Mouse (Mus musculus) fat pad, adult 2 months (tissue): ENCODE data around the gene Kirrel3.

Experiments used
- DNase-seq: peaks from one replicate; pipeline ENCODE4 v3.0.0-alpha.2; 2011; ENCODE audit warnings: low read depth, low spot score; ENCODE audit errors: extremely low read depth

Gene Kirrel3

GRCm38 (mm10) chr9:34593889-34594288 is 108.2 kb downstream of the Kirrel3 start:
- no peak for DNase-seq

DNA sequence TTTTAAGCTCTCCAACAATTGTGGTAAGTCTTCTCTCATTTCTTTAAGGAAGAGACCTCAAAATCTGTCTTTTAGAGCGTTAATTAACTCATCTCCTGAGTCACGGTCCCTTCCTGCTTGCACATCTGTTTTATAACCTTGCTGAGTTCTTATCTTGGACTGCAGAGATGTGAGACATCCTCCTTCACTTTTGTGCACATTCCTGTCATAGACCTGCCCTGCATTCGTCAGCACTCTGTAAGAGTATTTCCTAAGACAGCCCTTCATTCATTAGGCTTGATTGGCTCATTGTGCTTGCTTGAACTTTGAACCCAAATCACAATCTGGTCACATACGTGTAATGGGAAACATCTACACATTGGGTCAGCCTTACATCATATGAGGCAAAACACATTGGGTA is 114.6 kb downstream of the Kirrel3 start:
- no peak for DNase-seq

- no peak for DNase-seq
Measured at GRCm38 (mm10) chr9:34603750-34604149, 118.1 kb downstream of the Kirrel3 start.

- no peak for DNase-seq
Measured at GRCm38 (mm10) chr9:34604931-34605330, 119.2 kb downstream of the Kirrel3 start.

DNA sequence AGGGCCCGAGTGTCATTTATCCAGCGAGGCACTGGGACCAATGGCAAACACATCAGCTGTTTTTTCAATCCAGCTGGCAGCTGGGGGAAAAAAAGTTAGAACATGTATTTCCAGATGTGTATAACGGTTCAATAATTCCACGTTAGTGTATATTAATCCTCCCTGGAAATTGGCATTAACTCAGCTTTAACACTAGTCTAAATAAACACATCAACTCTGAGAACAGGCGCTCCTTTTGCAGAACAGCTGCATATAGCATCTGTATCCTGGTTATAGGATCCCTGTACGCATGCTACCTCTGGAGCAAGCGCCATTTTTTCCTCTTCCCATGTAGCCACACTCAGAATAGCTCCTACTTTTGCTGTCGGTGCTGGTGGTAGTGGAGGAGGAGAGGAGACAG is 119.8 kb downstream of the Kirrel3 start:
- no peak for DNase-seq

DNA sequence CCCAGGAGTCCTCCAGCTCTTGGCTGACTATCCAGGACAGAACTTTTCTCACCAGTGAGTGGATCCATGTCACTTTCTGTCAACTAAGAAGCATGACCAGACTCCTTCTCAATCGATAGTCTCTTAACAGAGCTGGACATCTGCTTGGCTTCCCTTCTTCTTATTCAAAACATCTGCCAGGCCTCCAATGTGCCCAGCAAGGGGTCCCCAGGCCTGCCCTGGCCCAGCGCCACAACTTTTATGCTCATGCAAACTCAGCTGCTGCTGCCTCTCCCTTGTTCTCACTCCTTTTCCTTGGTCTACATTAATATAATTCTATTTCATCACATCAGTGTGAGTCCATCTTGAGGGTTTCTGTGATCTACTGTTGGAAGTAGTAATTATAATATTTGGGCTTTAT is 122.3 kb downstream of the Kirrel3 start:
- DNase-seq, result no peak

GRCm38 (mm10) chr9:34612886-34613769 is 127.4 kb downstream of the Kirrel3 start:
- peak; percentile 63 for DNase-seq

GRCm38 (mm10) chr9:34618099-34618498 is 132.4 kb downstream of the Kirrel3 start:
- peak; percentile 64 for DNase-seq

GRCm38 (mm10) chr9:34619913-34620312 is 134.2 kb downstream of the Kirrel3 start:
- no peak for DNase-seq

DNA sequence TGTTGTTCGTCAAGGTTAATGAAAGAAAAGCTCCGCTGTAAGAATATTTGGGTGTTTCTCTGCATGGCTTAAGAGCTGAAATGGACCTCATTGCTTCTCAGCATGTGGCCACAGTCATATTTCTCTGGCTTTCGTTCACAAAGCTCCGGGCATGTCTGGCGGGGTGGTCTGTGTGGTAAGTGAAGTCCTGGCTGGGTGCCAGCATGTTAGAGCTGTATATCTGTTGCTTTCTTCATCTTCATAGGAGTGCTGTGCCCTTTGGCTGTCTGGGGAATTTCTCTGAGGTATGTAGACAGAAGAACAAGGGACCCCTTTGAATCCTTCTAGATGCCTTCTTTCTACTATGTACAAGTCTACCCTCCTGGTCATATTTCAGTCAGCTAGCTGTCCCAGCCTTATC is 137.8 kb downstream of the Kirrel3 start:
- DNase-seq, result no peak

GRCm38 (mm10) chr9:34624021-34624420 is 138.3 kb downstream of the Kirrel3 start:
- no peak for DNase-seq

- DNase-seq, result no peak
Measured at GRCm38 (mm10) chr9:34628841-34629240, 143.1 kb downstream of the Kirrel3 start.

DNA sequence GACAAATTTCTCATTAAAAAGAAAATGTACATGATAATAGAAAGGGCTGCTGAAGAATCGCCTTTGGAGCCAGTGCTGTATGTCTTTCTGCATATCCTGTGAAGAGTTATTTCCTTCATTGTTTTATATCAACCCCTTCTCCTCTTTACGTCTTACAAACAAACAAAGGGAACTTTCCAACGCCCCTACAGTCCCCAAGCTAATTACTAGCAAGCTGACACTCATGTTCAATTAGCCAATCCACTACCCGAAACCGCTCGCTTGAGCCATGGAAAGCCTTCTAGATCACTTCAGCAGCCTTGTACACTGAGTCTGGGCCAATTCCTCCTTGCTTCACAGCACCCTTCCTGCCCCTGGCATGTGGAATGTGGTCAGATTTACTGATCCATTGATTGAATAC is 150.0 kb downstream of the Kirrel3 start:
- no peak for DNase-seq

GRCm38 (mm10) chr9:34643917-34644316 is 158.2 kb downstream of the Kirrel3 start:
- no peak for DNase-seq

DNA sequence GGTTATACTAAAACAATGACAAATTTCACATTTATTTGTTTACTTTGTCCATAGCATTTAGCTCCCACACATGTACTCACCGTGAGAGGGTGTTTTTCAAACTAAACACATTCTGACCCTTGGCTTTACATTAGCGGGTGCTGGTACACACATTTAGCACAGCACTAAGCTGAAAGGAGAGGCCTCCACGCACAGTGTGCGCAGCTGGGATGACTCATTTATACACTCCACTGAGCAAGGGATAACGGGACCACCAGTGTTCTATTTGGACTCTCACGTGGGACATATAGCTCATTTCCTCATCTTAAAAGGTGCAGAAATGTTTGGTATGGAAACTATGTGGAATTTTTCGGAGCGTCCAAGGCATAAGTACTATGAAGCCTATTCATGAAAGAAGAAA is 158.7 kb downstream of the Kirrel3 start:
- DNase-seq, result no peak

GRCm38 (mm10) chr9:34646831-34647230 is 161.1 kb downstream of the Kirrel3 start:
- DNase-seq, result no peak

DNA sequence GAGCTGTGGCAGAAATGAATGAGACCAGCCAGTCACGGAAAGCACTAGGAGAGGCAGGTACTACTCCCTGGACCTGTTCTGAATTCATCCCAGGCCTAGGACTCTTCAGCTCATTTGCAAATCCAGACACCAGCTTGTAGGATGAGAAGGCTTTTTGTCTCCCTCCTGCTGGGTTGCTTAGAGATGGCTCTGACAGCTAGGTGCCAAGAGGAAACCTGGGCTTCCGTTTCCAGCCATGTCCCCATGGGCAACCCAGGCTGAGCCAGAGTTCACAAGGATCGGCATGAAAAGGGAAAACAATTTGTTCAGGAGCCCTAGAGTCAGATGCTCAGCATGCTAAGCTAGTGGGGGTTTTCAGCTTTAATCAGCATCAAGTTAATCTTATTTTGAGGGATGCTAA is 166.6 kb downstream of the Kirrel3 start:
- no peak for DNase-seq

DNA sequence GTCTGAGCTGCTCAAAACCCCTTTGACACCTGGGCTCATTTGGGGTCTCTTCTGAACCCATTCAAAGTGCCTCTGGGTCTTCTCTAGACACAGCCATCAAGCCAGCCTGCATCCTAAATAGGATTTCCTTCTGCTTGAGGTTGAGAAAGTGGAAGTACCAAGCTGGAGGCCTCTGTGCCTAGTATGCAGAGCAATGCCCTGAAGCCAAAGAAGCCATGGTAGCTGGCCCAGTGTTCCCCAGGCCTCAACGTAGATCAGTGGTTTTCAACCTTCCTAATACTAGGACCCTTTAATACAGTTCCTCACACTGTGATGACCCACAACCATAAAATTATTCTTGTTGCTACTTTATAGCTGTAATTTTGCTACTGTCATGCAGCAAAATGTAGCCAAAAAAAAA is 167.4 kb downstream of the Kirrel3 start:
- DNase-seq, result no peak

- DNase-seq, result no peak
Measured at GRCm38 (mm10) chr9:34660566-34660965, 174.9 kb downstream of the Kirrel3 start.

GRCm38 (mm10) chr9:34663412-34663811 is 177.7 kb downstream of the Kirrel3 start:
- no peak for DNase-seq

DNA sequence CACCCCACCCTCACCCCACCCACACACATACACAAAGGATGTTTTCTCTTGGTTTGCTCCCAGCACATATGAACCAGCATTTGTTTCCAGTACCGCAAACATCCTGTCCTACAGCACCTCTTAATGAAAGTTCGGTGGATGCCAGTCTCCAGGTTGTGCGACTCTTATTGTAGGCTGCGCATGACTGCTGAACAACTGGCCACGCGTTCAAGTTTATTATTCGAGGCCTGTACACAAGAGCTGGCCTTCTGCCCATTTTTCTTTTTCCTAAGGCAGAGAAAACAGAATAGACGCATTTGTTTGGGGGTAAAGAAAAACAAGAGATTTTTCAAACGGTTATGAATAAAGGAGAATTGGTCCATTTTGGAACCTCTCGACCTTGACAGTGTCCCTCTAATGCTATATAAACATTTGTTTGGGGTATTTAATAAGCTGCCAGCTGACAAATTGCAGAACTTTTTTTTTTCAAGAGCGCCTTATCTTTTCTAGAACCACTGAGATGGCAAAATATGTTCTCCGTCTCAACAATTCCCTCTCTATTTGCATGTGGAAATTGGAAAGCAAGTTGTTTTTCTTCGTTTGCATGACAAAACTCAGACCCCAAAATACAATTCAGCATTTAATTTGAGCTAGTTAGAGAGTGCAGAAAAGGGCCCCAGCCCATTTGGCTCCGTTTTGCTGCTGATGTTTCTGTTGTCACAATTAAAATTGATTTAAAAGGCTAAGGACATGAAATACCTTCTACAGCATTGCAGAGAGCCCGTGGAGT is 179.9 kb downstream of the Kirrel3 start:
- no peak for DNase-seq

DNA sequence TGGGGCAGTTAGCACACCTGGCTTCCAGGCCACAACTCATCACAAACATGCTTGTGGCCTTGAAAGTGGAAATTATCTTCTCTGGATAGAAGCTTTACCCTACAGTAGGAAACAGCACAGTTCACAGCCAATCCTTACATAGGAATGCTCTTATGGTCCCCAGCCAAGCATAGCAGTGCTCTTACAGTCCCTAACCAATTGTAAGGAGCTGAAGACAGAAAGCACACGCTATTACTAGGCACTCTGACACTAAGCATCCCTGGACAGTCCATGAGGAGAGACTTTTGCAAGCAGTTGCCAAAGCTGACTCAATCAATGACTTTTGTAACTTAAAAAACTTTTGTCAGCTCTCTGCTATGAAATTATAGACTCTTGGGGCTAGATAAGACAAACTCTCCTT is 181.5 kb downstream of the Kirrel3 start:
- DNase-seq, result no peak
